Mouse (Mus musculus): ENCODE results near the gene Trmt11. TPM values are rescaled to one million over a fixed set of nuclear protein-coding genes. Genes with fewer than 3 reads are reported as not detected.

Trmt11 gene
- polyA plus RNA-seq, 1 experiment = 1.7 TPM

GRCm38 (mm10) chr10:30566364-30566763, 34.2 kb downstream of the Trmt11 start:
- TF ChIP-seq POLR2A (IDR thresholded peaks at IDR 0.05; ENCODE audit: control insufficient read depth, extremely low read depth, insufficient read depth, low read length, poor library complexity) (no peak), CTCF (IDR thresholded peaks at IDR 0.05; ENCODE audit: borderline replicate concordance, control insufficient read depth, extremely low read depth, insufficient read depth, low read length, poor library complexity) (no peak)
- no peak overlapping the region for H3K4me3 ChIP-seq (ENCODE audit: control insufficient read depth, insufficient read depth, low read length)
- H3K4me1 ChIP-seq (replicated peaks; ENCODE audit: control insufficient read depth, insufficient read depth, low read length) = no peaks in the 10 kb centered on the region
- no peaks in the 10 kb centered on the region for H3K36me3 ChIP-seq (ENCODE audit: control insufficient read depth, insufficient read depth, low read length)
- H3K27me3 ChIP-seq (ENCODE audit: control insufficient read depth, insufficient read depth, low read length) = no peaks in the 10 kb centered on the region
- DNase-seq = no peak
- no peak overlapping the region for H3K27ac ChIP-seq (ENCODE audit: control insufficient read depth, insufficient read depth, low read length)

GRCm38 (mm10) chr10:30564651-30565050, 35.9 kb downstream of the Trmt11 start:
- Histone ChIP-seq H3K4me3 (ENCODE audit: control insufficient read depth, insufficient read depth, low read length) (no peak overlapping the region), H3K36me3 (ENCODE audit: control insufficient read depth, insufficient read depth, low read length) (0 out of 2 replicates have a peak, but pooled peaks cover under 1% of the 10 kb centered on the region), H3K27ac (ENCODE audit: control insufficient read depth, insufficient read depth, low read length) (no peak overlapping the region), H3K27me3 (ENCODE audit: control insufficient read depth, insufficient read depth, low read length) (no peaks in the 10 kb centered on the region), H3K4me1 (replicated peaks; ENCODE audit: control insufficient read depth, insufficient read depth, low read length) (no peaks in the 10 kb centered on the region)
- no peak for TF ChIP-seq POLR2A (IDR thresholded peaks at IDR 0.05; ENCODE audit: control insufficient read depth, extremely low read depth, insufficient read depth, low read length, poor library complexity)
- no peak for TF ChIP-seq CTCF (IDR thresholded peaks at IDR 0.05; ENCODE audit: borderline replicate concordance, control insufficient read depth, extremely low read depth, insufficient read depth, low read length, poor library complexity)
- WGBS = 89% methylated on average over 3 of the region's 3 CpGs
- DNase-seq = no peak

- no peak for TF ChIP-seq POLR2A (IDR thresholded peaks at IDR 0.05; ENCODE audit: control insufficient read depth, extremely low read depth, insufficient read depth, low read length, poor library complexity)
- no peak for TF ChIP-seq CTCF (IDR thresholded peaks at IDR 0.05; ENCODE audit: borderline replicate concordance, control insufficient read depth, extremely low read depth, insufficient read depth, low read length, poor library complexity)
- Histone ChIP-seq H3K27ac (ENCODE audit: control insufficient read depth, insufficient read depth, low read length) (no peak overlapping the region), H3K36me3 (ENCODE audit: control insufficient read depth, insufficient read depth, low read length) (peaks cover 7% of the 10 kb centered on the region), H3K4me1 (replicated peaks; ENCODE audit: control insufficient read depth, insufficient read depth, low read length) (no peaks in the 10 kb centered on the region), H3K27me3 (ENCODE audit: control insufficient read depth, insufficient read depth, low read length) (no peaks in the 10 kb centered on the region), H3K4me3 (ENCODE audit: control insufficient read depth, insufficient read depth, low read length) (no peak overlapping the region)
- DNase-seq = no peak
- WGBS = 91% methylated on average over 11 of the region's 11 CpGs
These were observed 44.6 kb downstream of the Trmt11 start for GRCm38 (mm10) chr10:30555686-30556578.

- TF ChIP-seq POLR2A (IDR thresholded peaks at IDR 0.05; ENCODE audit: control insufficient read depth, extremely low read depth, insufficient read depth, low read length, poor library complexity) (no peak), CTCF (IDR thresholded peaks at IDR 0.05; ENCODE audit: borderline replicate concordance, control insufficient read depth, extremely low read depth, insufficient read depth, low read length, poor library complexity) (no peak)
- Histone ChIP-seq H3K4me3 (ENCODE audit: control insufficient read depth, insufficient read depth, low read length) (no peak overlapping the region), H3K4me1 (replicated peaks; ENCODE audit: control insufficient read depth, insufficient read depth, low read length) (no peaks in the 10 kb centered on the region), H3K27ac (ENCODE audit: control insufficient read depth, insufficient read depth, low read length) (no peak overlapping the region), H3K36me3 (ENCODE audit: control insufficient read depth, insufficient read depth, low read length) (peaks cover under 1% of the 10 kb centered on the region; the same call in 1 of the 2 replicates), H3K27me3 (ENCODE audit: control insufficient read depth, insufficient read depth, low read length) (no peaks in the 10 kb centered on the region)
- no peak for DNase-seq
- WGBS = 97% methylated on average over 1 of the region's 1 CpGs
These were observed 48.2 kb downstream of the Trmt11 start for GRCm38 (mm10) chr10:30552377-30552776.

- Histone ChIP-seq H3K27ac (ENCODE audit: control insufficient read depth, insufficient read depth, low read length) (no peak overlapping the region), H3K36me3 (ENCODE audit: control insufficient read depth, insufficient read depth, low read length) (peaks cover 9% of the 10 kb centered on the region), H3K27me3 (ENCODE audit: control insufficient read depth, insufficient read depth, low read length) (no peaks in the 10 kb centered on the region), H3K4me1 (replicated peaks; ENCODE audit: control insufficient read depth, insufficient read depth, low read length) (no peaks in the 10 kb centered on the region), H3K4me3 (ENCODE audit: control insufficient read depth, insufficient read depth, low read length) (no peak overlapping the region)
- DNase-seq = no peak
- 9% methylated on average over 3 of the region's 3 CpGs for WGBS
- no peak for TF ChIP-seq POLR2A (IDR thresholded peaks at IDR 0.05; ENCODE audit: control insufficient read depth, extremely low read depth, insufficient read depth, low read length, poor library complexity)
- TF ChIP-seq CTCF (IDR thresholded peaks at IDR 0.05; ENCODE audit: borderline replicate concordance, control insufficient read depth, extremely low read depth, insufficient read depth, low read length, poor library complexity) = no peak
These were observed 50.6 kb downstream of the Trmt11 start for GRCm38 (mm10) chr10:30549974-30550373.

- peak; percentile 10 for DNase-seq
- H3K27ac ChIP-seq (ENCODE audit: control insufficient read depth, insufficient read depth, low read length) = no peak overlapping the region; the same call in 1 of the 2 replicates
- H3K4me1 ChIP-seq (replicated peaks; ENCODE audit: control insufficient read depth, insufficient read depth, low read length) = no peaks in the 10 kb centered on the region
- no peak for TF ChIP-seq POLR2A (IDR thresholded peaks at IDR 0.05; ENCODE audit: control insufficient read depth, extremely low read depth, insufficient read depth, low read length, poor library complexity)
- no peak for TF ChIP-seq CTCF (IDR thresholded peaks at IDR 0.05; ENCODE audit: borderline replicate concordance, control insufficient read depth, extremely low read depth, insufficient read depth, low read length, poor library complexity)
- H3K4me3 ChIP-seq (ENCODE audit: control insufficient read depth, insufficient read depth, low read length) = no peak overlapping the region
- no peaks in the 10 kb centered on the region for H3K27me3 ChIP-seq (ENCODE audit: control insufficient read depth, insufficient read depth, low read length)
- no peaks in the 10 kb centered on the region for H3K36me3 ChIP-seq (ENCODE audit: control insufficient read depth, insufficient read depth, low read length)
- WGBS = 31% methylated on average over 5 of the region's 5 CpGs
These were observed 62.1 kb downstream of the Trmt11 start for GRCm38 (mm10) chr10:30538538-30538815.

All from thymus, adult 2 months (tissue).